Mouse (Mus musculus) intestine, embryonic 15.5 days (tissue): Measurements from ENCODE around the gene Glce. TPM values are rescaled to one million over a fixed set of nuclear protein-coding genes. Genes with fewer than 3 reads are reported as not detected.

Source experiments
- ATAC-seq: fragments of 200-750 bp; cut with Nextera tagmentation; 2 replicates; pipeline ENCODE4 v1.8.0; 2017; ENCODE audit warnings: moderate TSS enrichment, moderate library complexity
- H3K27ac ChIP-seq: fragments of 300-500 bp; sonication (generic); 2 replicates; pipeline ENCODE4 v1.5.1; 2015; ENCODE audit warnings: mild to moderate bottlenecking, inconsistent platforms
- H3K27me3 ChIP-seq: fragments of 300-500 bp; sonication (generic); replicated peaks from 2 replicates; pipeline ENCODE4 v1.6.1; 2015; ENCODE audit warnings: inconsistent platforms
- H3K36me3 ChIP-seq: fragments of 300-500 bp; sonication (generic); 2 replicates; pipeline ENCODE4 v1.6.1; 2015; ENCODE audit warnings: inconsistent platforms
- H3K4me1 ChIP-seq: fragments of 300-500 bp; sonication (generic); replicated peaks from 2 replicates; pipeline ENCODE4 v1.6.1; 2015; ENCODE audit warnings: inconsistent platforms
- H3K4me2 ChIP-seq: fragments of 300-500 bp; sonication (generic); replicated peaks from 2 replicates; pipeline ENCODE4 v1.6.1; 2015; ENCODE audit warnings: mild to moderate bottlenecking, inconsistent platforms
- H3K4me3 ChIP-seq: fragments of 300-500 bp; sonication (generic); replicated peaks from 2 replicates; pipeline ENCODE4 v1.5.1; 2015; ENCODE audit warnings: inconsistent platforms
- H3K9ac ChIP-seq: fragments of 300-500 bp; sonication (generic); 2 replicates; pipeline ENCODE4 v1.6.1; 2015; ENCODE audit warnings: inconsistent platforms
- H3K9me3 ChIP-seq: fragments of 300-500 bp; sonication (generic); 2 replicates; pipeline ENCODE4 v1.6.1; 2016; ENCODE audit warnings: inconsistent platforms
- WGBS: fragments of 180-500 bp; shearing (Covaris S2); methylation state at CpG from one replicate; pipeline ENCODE4 v1.1.7; 2015; 5-methylcytosine and 5-hydroxymethylcytosine counted together
- polyA plus RNA-seq: library from polyadenylated mRNA; unstranded; fragments of >200 nt; fragmentation: Nextera tagmentation; extraction: Ambion mirVana; gene quantifications from 2 replicates; pipeline ENCODE4 v1.2.1, GENCODE M21; 2015

Gene Glce
- 17.7 and 20.8 TPM in 2 replicates for polyA plus RNA-seq

- Histone ChIP-seq H3K4me2 (peak within 1 kb of the TSS; percentile 92), H3K4me3 (peak within 1 kb of the TSS; percentile 69), H3K36me3 (no peaks in the 10 kb centered on the region), H3K9me3 (no peaks in the 10 kb centered on the region), H3K4me1 (peaks cover 2% of the 10 kb centered on the region; the same call in 1 of the 2 replicates), H3K27ac (peak within 1 kb of the TSS; percentile 76), H3K9ac (peak within 1 kb of the TSS; percentile 89), H3K27me3 (no peaks in the 10 kb centered on the region)
- ATAC-seq, result peak; percentile 100
- WGBS, result under 1% methylated on average over 51 of the region's 51 CpGs
Measured at GRCm38 (mm10) chr9:62122508-62123215, at the start of gene Glce. TSS of gene Glce (minus strand) at chr9:62122655.

- H3K4me1 ChIP-seq, result no peaks in the 10 kb centered on the region
- WGBS, result 56% methylated on average over 3 of the region's 3 CpGs
- no peak for ATAC-seq
- no peaks in the 10 kb centered on the region for H3K9me3 ChIP-seq
- H3K9ac ChIP-seq, result no peak overlapping the region
- no peak overlapping the region for H3K4me2 ChIP-seq
- no peak overlapping the region for H3K27ac ChIP-seq
- H3K4me3 ChIP-seq, result no peak overlapping the region
- H3K27me3 ChIP-seq, result no peaks in the 10 kb centered on the region
- H3K36me3 ChIP-seq, result no peaks in the 10 kb centered on the region
Measured at GRCm38 (mm10) chr9:62172239-62172638, 49.8 kb upstream of the Glce start.

- H3K4me2 ChIP-seq, result no peak overlapping the region
- no peaks in the 10 kb centered on the region for H3K4me1 ChIP-seq
- no peaks in the 10 kb centered on the region for H3K36me3 ChIP-seq
- no peak overlapping the region for H3K4me3 ChIP-seq
- no peaks in the 10 kb centered on the region for H3K9me3 ChIP-seq
- 82% methylated on average over 2 of the region's 2 CpGs for WGBS
- no peaks in the 10 kb centered on the region for H3K27me3 ChIP-seq
- no peak overlapping the region for H3K27ac ChIP-seq
- no peak for ATAC-seq
- no peak overlapping the region for H3K9ac ChIP-seq
Measured at GRCm38 (mm10) chr9:62170921-62171320, 48.5 kb upstream of the Glce start.

- Histone ChIP-seq H3K27ac (no peak overlapping the region), H3K4me3 (no peak overlapping the region), H3K4me2 (no peak overlapping the region), H3K27me3 (no peaks in the 10 kb centered on the region), H3K36me3 (no peaks in the 10 kb centered on the region), H3K9ac (no peak overlapping the region), H3K9me3 (no peaks in the 10 kb centered on the region), H3K4me1 (no peaks in the 10 kb centered on the region)
- WGBS, result 68% methylated on average over 5 of the region's 5 CpGs
- no peak for ATAC-seq
Measured at GRCm38 (mm10) chr9:62166621-62167020, 44.2 kb upstream of the Glce start.

- Histone ChIP-seq H3K9ac (no peak overlapping the region), H3K9me3 (no peaks in the 10 kb centered on the region), H3K4me2 (no peak overlapping the region), H3K27ac (no peak overlapping the region), H3K27me3 (no peaks in the 10 kb centered on the region), H3K36me3 (no peaks in the 10 kb centered on the region), H3K4me1 (no peaks in the 10 kb centered on the region), H3K4me3 (no peak overlapping the region)
- 72% methylated on average over 4 of the region's 4 CpGs for WGBS
- no peak for ATAC-seq
Measured at GRCm38 (mm10) chr9:62166186-62166585, 43.7 kb upstream of the Glce start.

- no peaks in the 10 kb centered on the region for H3K4me1 ChIP-seq
- H3K27me3 ChIP-seq, result no peaks in the 10 kb centered on the region
- no peak overlapping the region for H3K4me3 ChIP-seq
- no peaks in the 10 kb centered on the region for H3K36me3 ChIP-seq
- no peaks in the 10 kb centered on the region for H3K9me3 ChIP-seq
- H3K27ac ChIP-seq, result no peak overlapping the region
- 61% methylated on average over 4 of the region's 4 CpGs for WGBS
- no peak overlapping the region for H3K4me2 ChIP-seq
- no peak for ATAC-seq
- H3K9ac ChIP-seq, result no peak overlapping the region
Measured at GRCm38 (mm10) chr9:62162889-62163291, 40.4 kb upstream of the Glce start.

GRCm38 (mm10) chr9:62160788-62161187, 38.3 kb upstream of the Glce start:
- no peak for ATAC-seq
- Histone ChIP-seq H3K27ac (no peak overlapping the region), H3K4me1 (no peaks in the 10 kb centered on the region), H3K9ac (no peak overlapping the region), H3K9me3 (no peaks in the 10 kb centered on the region), H3K36me3 (no peaks in the 10 kb centered on the region), H3K4me3 (no peak overlapping the region), H3K27me3 (no peaks in the 10 kb centered on the region), H3K4me2 (no peak overlapping the region)
- WGBS, result 65% methylated on average over 6 of the region's 6 CpGs

- no peaks in the 10 kb centered on the region for H3K27me3 ChIP-seq
- no peaks in the 10 kb centered on the region for H3K4me1 ChIP-seq
- H3K4me2 ChIP-seq, result no peak overlapping the region
- no peak overlapping the region for H3K4me3 ChIP-seq
- no peak overlapping the region for H3K9ac ChIP-seq
- no peak overlapping the region for H3K27ac ChIP-seq
- no peaks in the 10 kb centered on the region for H3K36me3 ChIP-seq
- ATAC-seq, result no peak
- 83% methylated on average over 4 of the region's 4 CpGs for WGBS
- no peaks in the 10 kb centered on the region for H3K9me3 ChIP-seq
Measured at GRCm38 (mm10) chr9:62158746-62159145, 36.3 kb upstream of the Glce start.

- WGBS, result 36% methylated on average over 4 of the region's 4 CpGs
- ATAC-seq, result no peak
- H3K4me1 ChIP-seq, result no peaks in the 10 kb centered on the region
- no peaks in the 10 kb centered on the region for H3K36me3 ChIP-seq
- H3K4me2 ChIP-seq, result no peak overlapping the region
- no peak overlapping the region for H3K9ac ChIP-seq
- H3K27ac ChIP-seq, result no peak overlapping the region
- H3K9me3 ChIP-seq, result no peaks in the 10 kb centered on the region
- H3K27me3 ChIP-seq, result no peaks in the 10 kb centered on the region
- H3K4me3 ChIP-seq, result no peak overlapping the region
Measured at GRCm38 (mm10) chr9:62155821-62156220, 33.4 kb upstream of the Glce start.

GRCm38 (mm10) chr9:62155400-62155799, 32.9 kb upstream of the Glce start:
- Histone ChIP-seq H3K36me3 (no peaks in the 10 kb centered on the region), H3K4me2 (no peak overlapping the region), H3K27me3 (no peaks in the 10 kb centered on the region), H3K27ac (no peak overlapping the region), H3K9ac (no peak overlapping the region), H3K4me3 (no peak overlapping the region), H3K4me1 (no peaks in the 10 kb centered on the region), H3K9me3 (no peaks in the 10 kb centered on the region)
- no peak for ATAC-seq
- WGBS, result 66% methylated on average over 6 of the region's 6 CpGs

- Histone ChIP-seq H3K4me1 (no peaks in the 10 kb centered on the region), H3K9me3 (no peaks in the 10 kb centered on the region), H3K36me3 (no peaks in the 10 kb centered on the region), H3K27me3 (no peaks in the 10 kb centered on the region), H3K9ac (no peak overlapping the region), H3K4me3 (no peak overlapping the region), H3K27ac (no peak overlapping the region), H3K4me2 (no peak overlapping the region)
- ATAC-seq, result no peak
- WGBS, result 74% methylated on average over 7 of the region's 7 CpGs
Measured at GRCm38 (mm10) chr9:62154956-62155355, 32.5 kb upstream of the Glce start.

- no peak overlapping the region for H3K27ac ChIP-seq
- ATAC-seq, result no peak
Measured at GRCm38 (mm10) chr9:62154551-62154950, 32.1 kb upstream of the Glce start.

GRCm38 (mm10) chr9:62153263-62153662, 30.8 kb upstream of the Glce start:
- Histone ChIP-seq H3K4me1 (no peaks in the 10 kb centered on the region), H3K4me2 (no peak overlapping the region), H3K27me3 (no peaks in the 10 kb centered on the region), H3K4me3 (no peak overlapping the region), H3K36me3 (no peaks in the 10 kb centered on the region), H3K27ac (no peak overlapping the region), H3K9me3 (no peaks in the 10 kb centered on the region), H3K9ac (no peak overlapping the region)
- no peak for ATAC-seq
- 83% methylated on average over 7 of the region's 7 CpGs for WGBS

More at GRCm38 (mm10) chr9:62154551-62154950, 32.1 kb upstream of the Glce start:
- H3K4me2 ChIP-seq, result no peak overlapping the region
- 58% methylated on average over 3 of the region's 3 CpGs for WGBS
- H3K4me3 ChIP-seq, result no peak overlapping the region
- H3K9ac ChIP-seq, result no peak overlapping the region
- no peaks in the 10 kb centered on the region for H3K36me3 ChIP-seq
- H3K27me3 ChIP-seq, result no peaks in the 10 kb centered on the region
- no peaks in the 10 kb centered on the region for H3K9me3 ChIP-seq
- H3K4me1 ChIP-seq, result no peaks in the 10 kb centered on the region
